Mouse (Mus musculus): ENCODE measurements at regions not wholly inside any gene's neighbourhood (a gene's known extent, or its start where the extent isn't known, plus 50 kb on each side); places are given as distances from the start of the nearest gene placed in this dataset.

GRCm38 (mm10) chr7:137859681-137860080 is 422.3 kb downstream of the Glrx3 start:
- WGBS = 41% methylated on average over 3 of the region's 3 CpGs
- Histone ChIP-seq H3K9ac (no peak overlapping the region), H3K4me1 (no peaks in the 10 kb centered on the region), H3K4me2 (no peak overlapping the region), H3K36me3 (no peaks in the 10 kb centered on the region), H3K27me3 (replicated peaks) (no peaks in the 10 kb centered on the region), H3K9me3 (no peaks in the 10 kb centered on the region), H3K27ac (no peak overlapping the region), H3K4me3 (replicated peaks) (no peak overlapping the region)
- ATAC-seq (ENCODE audit: insufficient read depth, low FRiP score, low read depth) = no peak

GRCm38 (mm10) chr7:137860520-137860919 is 423.1 kb downstream of the Glrx3 start:
- Histone ChIP-seq H3K36me3 (no peaks in the 10 kb centered on the region), H3K4me3 (replicated peaks) (no peak overlapping the region), H3K27me3 (replicated peaks) (no peaks in the 10 kb centered on the region), H3K9me3 (no peaks in the 10 kb centered on the region), H3K4me2 (no peak overlapping the region), H3K4me1 (no peaks in the 10 kb centered on the region), H3K27ac (no peak overlapping the region), H3K9ac (no peak overlapping the region)
- ATAC-seq (ENCODE audit: insufficient read depth, low FRiP score, low read depth) = no peak
- WGBS = 31% methylated on average over 8 of the region's 8 CpGs

DNA sequence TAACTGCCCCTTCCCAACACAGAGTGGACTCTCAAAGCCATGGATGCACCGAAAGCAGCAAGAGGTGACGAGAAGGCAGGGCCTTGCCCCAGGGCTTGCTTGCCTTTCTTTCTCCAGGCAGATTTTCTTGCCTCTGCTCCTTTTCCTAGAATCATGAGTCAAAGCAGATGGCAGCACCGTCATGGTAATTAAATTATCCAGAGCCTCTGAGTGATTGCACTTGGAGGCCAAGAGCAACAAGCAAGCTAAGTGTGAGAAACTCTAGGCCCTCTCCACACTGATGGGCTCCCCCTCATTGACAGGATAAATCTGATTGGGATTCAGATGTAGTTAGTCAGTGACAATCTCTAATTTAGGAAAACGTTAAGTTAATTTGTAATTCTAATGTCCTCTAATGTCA is 427.5 kb downstream of the Glrx3 start:
- 53% methylated on average over 4 of the region's 4 CpGs for WGBS
- Histone ChIP-seq H3K36me3 (no peaks in the 10 kb centered on the region), H3K9me3 (no peaks in the 10 kb centered on the region), H3K27ac (no peak overlapping the region), H3K4me1 (no peaks in the 10 kb centered on the region), H3K4me3 (replicated peaks) (no peak overlapping the region), H3K27me3 (replicated peaks) (no peaks in the 10 kb centered on the region), H3K9ac (no peak overlapping the region), H3K4me2 (no peak overlapping the region)
- no peak for ATAC-seq (ENCODE audit: insufficient read depth, low FRiP score, low read depth)

DNA sequence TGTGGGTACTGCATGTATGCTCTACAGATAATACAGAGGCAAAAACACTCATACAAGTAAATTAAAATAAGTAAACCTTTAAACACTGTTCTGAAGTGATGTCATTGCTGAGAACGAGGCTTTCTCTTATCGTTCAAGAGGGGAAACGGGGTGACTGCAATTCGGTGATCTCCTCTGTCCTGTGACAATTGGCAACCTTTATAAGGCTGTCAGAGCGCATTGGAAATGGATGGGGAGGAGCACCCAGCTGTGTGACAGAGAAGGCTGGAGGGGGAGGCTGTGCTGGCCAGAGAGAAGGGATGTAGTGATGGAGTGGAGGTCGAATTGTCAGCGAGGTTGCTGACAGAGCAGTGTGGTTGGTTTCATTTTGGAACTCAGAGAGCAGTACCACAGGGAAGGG is 428.0 kb downstream of the Glrx3 start:
- Histone ChIP-seq H3K9me3 (no peaks in the 10 kb centered on the region), H3K4me2 (no peak overlapping the region), H3K27ac (no peak overlapping the region), H3K27me3 (replicated peaks) (no peaks in the 10 kb centered on the region), H3K4me3 (replicated peaks) (no peak overlapping the region), H3K9ac (no peak overlapping the region), H3K4me1 (no peaks in the 10 kb centered on the region), H3K36me3 (no peaks in the 10 kb centered on the region)
- no peak for ATAC-seq (ENCODE audit: insufficient read depth, low FRiP score, low read depth)
- 51% methylated on average over 7 of the region's 7 CpGs for WGBS

- WGBS = 83% methylated on average over 6 of the region's 6 CpGs
- no peak overlapping the region for H3K4me2 ChIP-seq
- H3K9me3 ChIP-seq = no peaks in the 10 kb centered on the region
- no peaks in the 10 kb centered on the region for H3K27me3 ChIP-seq (replicated peaks)
- H3K27ac ChIP-seq = no peak overlapping the region
- no peaks in the 10 kb centered on the region for H3K36me3 ChIP-seq
- no peak for ATAC-seq (ENCODE audit: insufficient read depth, low FRiP score, low read depth)
- no peak overlapping the region for H3K9ac ChIP-seq
- H3K4me1 ChIP-seq = no peaks in the 10 kb centered on the region
- no peak overlapping the region for H3K4me3 ChIP-seq (replicated peaks)
Observed at GRCm38 (mm10) chr7:137866880-137867279, 429.5 kb downstream of the Glrx3 start.

GRCm38 (mm10) chr7:137868501-137868900 is 431.1 kb downstream of the Glrx3 start:
- H3K9me3 ChIP-seq = no peaks in the 10 kb centered on the region
- no peaks in the 10 kb centered on the region for H3K4me1 ChIP-seq
- H3K36me3 ChIP-seq = no peaks in the 10 kb centered on the region
- H3K4me2 ChIP-seq = no peak overlapping the region
- no peak overlapping the region for H3K9ac ChIP-seq
- 83% methylated on average over 3 of the region's 3 CpGs for WGBS
- H3K27me3 ChIP-seq (replicated peaks) = no peaks in the 10 kb centered on the region
- H3K27ac ChIP-seq = no peak overlapping the region
- no peak for ATAC-seq (ENCODE audit: insufficient read depth, low FRiP score, low read depth)
- H3K4me3 ChIP-seq (replicated peaks) = no peak overlapping the region

DNA sequence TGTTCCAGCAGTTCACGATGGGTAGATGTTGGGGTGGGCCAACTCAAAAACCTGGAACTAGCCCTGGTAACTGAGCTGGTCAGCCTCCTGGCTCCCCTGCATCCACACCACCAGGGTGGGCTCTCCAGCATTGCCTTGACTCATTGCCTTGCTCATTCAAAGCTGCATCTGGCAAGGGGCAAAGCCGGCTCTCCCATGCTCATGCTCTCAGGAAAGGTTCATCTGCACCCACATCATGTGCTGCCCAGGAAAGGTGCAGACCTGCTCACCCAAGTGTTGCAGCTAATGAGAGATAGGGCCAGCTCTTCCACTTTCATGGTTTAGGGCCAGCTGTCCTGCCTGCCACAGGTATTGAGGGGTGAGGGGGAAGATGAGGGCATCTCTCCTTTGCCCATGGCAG is 437.9 kb downstream of the Glrx3 start:
- Histone ChIP-seq H3K9me3 (no peaks in the 10 kb centered on the region), H3K4me2 (no peak overlapping the region), H3K27ac (no peak overlapping the region), H3K27me3 (replicated peaks) (no peaks in the 10 kb centered on the region), H3K9ac (no peak overlapping the region), H3K4me3 (replicated peaks) (no peak overlapping the region), H3K36me3 (no peaks in the 10 kb centered on the region), H3K4me1 (no peaks in the 10 kb centered on the region)
- no peak for ATAC-seq (ENCODE audit: insufficient read depth, low FRiP score, low read depth)
- 87% methylated on average over 2 of the region's 2 CpGs for WGBS

- no peak for ATAC-seq (ENCODE audit: insufficient read depth, low FRiP score, low read depth)
- WGBS = 81% methylated on average over 12 of the region's 12 CpGs
- H3K4me1 ChIP-seq = no peaks in the 10 kb centered on the region
- no peaks in the 10 kb centered on the region for H3K9me3 ChIP-seq
- no peaks in the 10 kb centered on the region for H3K36me3 ChIP-seq
- no peak overlapping the region for H3K4me2 ChIP-seq
- no peak overlapping the region for H3K9ac ChIP-seq
- H3K4me3 ChIP-seq (replicated peaks) = no peak overlapping the region
- H3K27me3 ChIP-seq (replicated peaks) = no peaks in the 10 kb centered on the region
- H3K27ac ChIP-seq = no peak overlapping the region
Observed at GRCm38 (mm10) chr7:137879296-137879695, 441.9 kb downstream of the Glrx3 start.

DNA sequence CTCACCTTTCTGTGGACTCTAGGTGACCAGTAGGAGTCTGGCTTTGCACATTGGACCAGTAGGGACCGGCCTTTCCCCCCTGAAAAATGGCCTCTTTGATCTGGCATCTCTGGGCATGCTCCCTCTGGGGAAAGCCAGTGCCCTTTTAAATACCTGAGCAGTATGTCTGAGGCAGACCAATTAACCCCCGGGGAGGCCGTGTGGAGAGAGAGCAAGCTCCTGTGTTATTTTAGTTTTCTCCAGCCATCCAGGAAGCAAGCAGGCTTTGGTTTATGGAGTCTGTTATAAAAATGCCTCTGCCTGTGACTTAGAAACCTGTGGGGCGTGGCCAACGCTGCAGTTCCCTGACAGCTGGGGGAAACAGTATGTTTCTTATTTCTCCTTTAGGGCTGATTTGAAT is 445.5 kb downstream of the Glrx3 start:
- no peak for ATAC-seq (ENCODE audit: insufficient read depth, low FRiP score, low read depth)
- Histone ChIP-seq H3K27me3 (replicated peaks) (no peaks in the 10 kb centered on the region), H3K36me3 (no peaks in the 10 kb centered on the region), H3K9me3 (no peaks in the 10 kb centered on the region), H3K4me2 (no peak overlapping the region), H3K27ac (no peak overlapping the region), H3K9ac (no peak overlapping the region), H3K4me1 (no peaks in the 10 kb centered on the region), H3K4me3 (replicated peaks) (no peak overlapping the region)
- 32% methylated on average over 5 of the region's 5 CpGs for WGBS

GRCm38 (mm10) chr7:137883701-137884100 is 446.3 kb downstream of the Glrx3 start:
- no peak for ATAC-seq (ENCODE audit: insufficient read depth, low FRiP score, low read depth)
- Histone ChIP-seq H3K4me2 (no peak overlapping the region), H3K9ac (no peak overlapping the region), H3K27me3 (replicated peaks) (no peaks in the 10 kb centered on the region), H3K36me3 (no peaks in the 10 kb centered on the region), H3K4me1 (no peaks in the 10 kb centered on the region), H3K9me3 (no peaks in the 10 kb centered on the region), H3K27ac (no peak overlapping the region), H3K4me3 (replicated peaks) (no peak overlapping the region)
- 65% methylated on average over 4 of the region's 4 CpGs for WGBS

- Histone ChIP-seq H3K9ac (no peak overlapping the region), H3K27me3 (replicated peaks) (no peaks in the 10 kb centered on the region), H3K27ac (no peak overlapping the region), H3K4me2 (no peak overlapping the region), H3K36me3 (no peaks in the 10 kb centered on the region), H3K9me3 (no peaks in the 10 kb centered on the region), H3K4me3 (replicated peaks) (no peak overlapping the region), H3K4me1 (no peaks in the 10 kb centered on the region)
- no peak for ATAC-seq (ENCODE audit: insufficient read depth, low FRiP score, low read depth)
- WGBS = 76% methylated on average over 8 of the region's 8 CpGs
Observed at GRCm38 (mm10) chr7:137885146-137885545, 447.7 kb downstream of the Glrx3 start.

- H3K36me3 ChIP-seq = no peaks in the 10 kb centered on the region
- no peak overlapping the region for H3K4me3 ChIP-seq (replicated peaks)
- 83% methylated on average over 11 of the region's 11 CpGs for WGBS
- H3K4me1 ChIP-seq = no peaks in the 10 kb centered on the region
- H3K4me2 ChIP-seq = no peak overlapping the region
- no peak overlapping the region for H3K9ac ChIP-seq
- H3K27ac ChIP-seq = no peak overlapping the region
- H3K9me3 ChIP-seq = no peaks in the 10 kb centered on the region
- no peak for ATAC-seq (ENCODE audit: insufficient read depth, low FRiP score, low read depth)
- no peaks in the 10 kb centered on the region for H3K27me3 ChIP-seq (replicated peaks)
Observed at GRCm38 (mm10) chr7:137888731-137889130, 451.3 kb downstream of the Glrx3 start.

GRCm38 (mm10) chr7:137906424-137907060 is 469.1 kb downstream of the Glrx3 start:
- H3K4me2 ChIP-seq = no peak overlapping the region
- H3K4me3 ChIP-seq (replicated peaks) = no peak overlapping the region
- ATAC-seq (ENCODE audit: insufficient read depth, low FRiP score, low read depth) = no peak
- no peaks in the 10 kb centered on the region for H3K9me3 ChIP-seq
- no peak overlapping the region for H3K27ac ChIP-seq
- H3K27me3 ChIP-seq (replicated peaks) = no peaks in the 10 kb centered on the region
- no peaks in the 10 kb centered on the region for H3K36me3 ChIP-seq
- no peak overlapping the region for H3K9ac ChIP-seq
- 64% methylated on average over 9 of the region's 9 CpGs for WGBS
- no peaks in the 10 kb centered on the region for H3K4me1 ChIP-seq

All from stomach, embryonic 15.5 days (tissue).